Mouse (Mus musculus): ENCODE data around the gene Sult1c2. TPM values are rescaled to one million over a fixed set of nuclear protein-coding genes. Genes with fewer than 3 reads are reported as not detected.
"Not testable (repeated sequence)": the region's sequence is repeated elsewhere in the genome, so short reads cannot be mapped to it uniquely, and the experiment has no call there.

Sult1c2 gene
- polyA plus RNA-seq (2016; fragmentation: Nextera tagmentation; extraction: Ambion mirVana), result not detected in 2 replicates

DNA sequence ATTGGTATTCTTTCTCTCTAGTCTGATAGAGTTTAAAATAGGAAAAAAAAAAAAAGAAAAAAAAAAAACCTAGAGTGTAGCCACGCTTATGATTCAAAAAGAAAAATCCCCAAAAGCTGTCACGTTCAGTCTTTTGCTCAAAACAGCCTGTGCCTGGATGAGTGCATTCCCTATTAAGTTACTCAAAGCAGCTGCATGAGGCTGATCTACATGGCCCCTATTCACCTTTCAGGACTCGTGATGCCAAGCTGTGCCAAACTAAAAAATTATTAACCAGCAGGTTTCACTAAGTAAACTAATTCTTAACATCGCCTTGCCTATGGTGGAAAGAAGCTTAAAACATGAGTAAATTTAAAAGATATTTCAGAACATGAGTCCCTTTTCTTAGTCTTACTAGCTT, at the start of gene Sult1c2:
TSS of gene Sult1c2 (minus strand) at position 134 of the 400 bp plus-strand sequence.
- WGBS, result 91% methylated on average over 4 of the region's 4 CpGs
- Histone ChIP-seq H3K36me3 (no peaks in the 10 kb centered on the region), H3K4me2 (replicated peaks) (no peak within 1 kb of the TSS), H3K9me3 (no peaks in the 10 kb centered on the region), H3K27me3 (replicated peaks) (no peaks in the 10 kb centered on the region), H3K4me3 (no peak within 1 kb of the TSS), H3K27ac (no peak within 1 kb of the TSS), H3K4me1 (no peaks in the 10 kb centered on the region), H3K9ac (no peak within 1 kb of the TSS)
- no peak for ATAC-seq (ENCODE audit: low FRiP score, low read depth)

DNA sequence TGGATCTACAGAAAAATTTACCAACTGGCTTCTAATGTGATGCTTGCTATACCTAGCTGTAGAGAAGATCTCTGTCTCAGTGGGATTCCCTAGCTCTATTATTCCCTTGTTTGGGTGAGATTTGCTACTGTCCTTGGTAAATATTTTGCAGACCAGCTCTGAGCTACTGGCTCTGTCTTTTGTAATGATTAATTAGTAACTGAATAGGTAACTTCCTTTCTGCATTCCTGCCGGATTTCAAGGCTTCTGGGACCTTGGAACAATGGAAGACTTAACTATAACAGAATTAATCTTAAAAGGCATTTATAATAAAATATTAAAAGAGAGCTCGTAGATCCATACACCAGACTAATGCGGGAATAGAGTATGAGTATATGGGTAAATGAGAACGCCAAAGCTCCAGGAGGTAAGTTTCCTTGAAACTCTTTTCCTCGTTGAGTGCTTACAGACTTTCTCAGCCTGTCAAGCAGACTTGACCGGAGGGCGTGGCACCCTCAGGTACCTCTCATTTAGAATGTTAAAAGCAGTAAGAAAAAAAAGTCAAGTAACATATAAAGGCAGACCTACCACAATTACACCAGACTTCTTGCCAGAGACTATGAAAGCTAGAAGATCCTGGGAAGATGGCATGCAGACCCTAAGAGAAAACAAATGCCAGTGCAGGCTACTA, 33.0 kb upstream of the Sult1c2 start:
- H3K9ac ChIP-seq; H3K27ac ChIP-seq; ATAC-seq (ENCODE audit: low FRiP score, low read depth); H3K27me3 ChIP-seq (replicated peaks); H3K4me2 ChIP-seq (replicated peaks); H3K36me3 ChIP-seq; H3K4me3 ChIP-seq; H3K4me1 ChIP-seq; H3K9me3 ChIP-seq: not testable (repeated sequence)
- WGBS, result 89% methylated on average over 7 of the region's 7 CpGs

DNA sequence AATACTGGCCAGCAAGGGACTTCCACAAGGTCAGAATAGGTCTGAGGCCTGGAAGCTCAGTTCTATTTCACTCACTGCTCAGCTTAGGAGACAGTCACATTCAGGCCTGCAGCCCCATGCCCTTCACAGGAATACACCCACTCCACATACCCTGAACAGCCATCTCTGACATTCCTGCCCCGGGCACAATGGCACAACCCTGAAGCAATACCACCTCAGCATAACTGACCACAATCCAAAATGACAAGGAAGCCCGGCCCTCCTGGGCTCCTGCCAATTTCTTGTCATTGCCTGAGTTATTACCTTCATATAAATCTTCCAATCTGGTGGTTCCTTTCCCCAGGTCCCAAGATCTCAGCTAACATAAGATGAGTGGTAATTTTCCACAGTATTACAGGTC, 28.3 kb upstream of the Sult1c2 start:
- Histone ChIP-seq H3K4me1 (no peaks in the 10 kb centered on the region), H3K36me3 (no peaks in the 10 kb centered on the region), H3K27ac (no peak overlapping the region), H3K9me3 (no peaks in the 10 kb centered on the region), H3K4me3 (no peak overlapping the region), H3K4me2 (replicated peaks) (no peak overlapping the region), H3K9ac (no peak overlapping the region), H3K27me3 (replicated peaks) (no peaks in the 10 kb centered on the region)
- WGBS, result 89% methylated on average over 2 of the region's 2 CpGs
- no peak for ATAC-seq (ENCODE audit: low FRiP score, low read depth)

DNA sequence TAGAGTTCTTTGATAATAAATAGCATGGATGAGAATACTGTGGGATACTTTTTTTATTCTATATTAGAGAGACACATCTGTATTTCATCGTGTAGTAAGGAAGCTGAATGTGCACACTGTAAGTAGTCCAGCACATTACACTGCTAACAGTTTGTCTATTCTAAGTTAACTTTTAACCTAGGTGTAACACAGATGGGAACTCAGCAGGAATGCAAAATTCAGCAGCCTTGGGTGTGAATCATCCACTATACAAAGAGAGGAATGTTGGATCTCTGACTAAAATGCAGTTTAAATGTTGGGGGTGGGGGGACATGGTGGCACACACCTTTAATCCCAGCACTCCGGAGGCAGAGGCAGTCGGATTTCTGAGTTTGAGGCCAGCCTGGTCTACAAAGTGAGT, 26.1 kb upstream of the Sult1c2 start:
- Histone ChIP-seq H3K9me3 (no peaks in the 10 kb centered on the region), H3K4me3 (no peak overlapping the region), H3K4me1 (no peaks in the 10 kb centered on the region), H3K9ac (no peak overlapping the region), H3K4me2 (replicated peaks) (no peak overlapping the region), H3K27me3 (replicated peaks) (no peaks in the 10 kb centered on the region), H3K36me3 (no peaks in the 10 kb centered on the region), H3K27ac (no peak overlapping the region)
- 88% methylated on average over 3 of the region's 3 CpGs for WGBS
- no peak for ATAC-seq (ENCODE audit: low FRiP score, low read depth)

DNA sequence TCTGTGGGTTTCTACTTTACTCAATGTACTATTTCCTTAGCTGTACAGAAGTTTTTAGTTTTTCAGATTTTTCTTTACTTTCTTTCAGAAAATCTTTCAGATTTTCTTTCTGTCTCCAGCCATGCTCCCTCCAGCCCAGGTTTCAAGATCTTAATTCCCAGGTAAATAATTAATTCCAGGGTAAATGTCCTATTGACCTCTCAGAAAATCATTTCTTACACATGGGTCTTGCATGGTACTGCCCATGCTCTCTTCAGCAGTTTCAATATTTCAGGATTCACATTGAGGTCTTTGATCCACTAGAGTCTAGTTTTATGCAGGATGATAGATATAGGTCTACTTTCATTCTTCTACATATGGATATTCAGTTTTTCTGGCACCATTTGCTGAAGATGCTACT, 23.8 kb upstream of the Sult1c2 start:
- Histone ChIP-seq H3K27me3 (replicated peaks) (no peaks in the 10 kb centered on the region), H3K36me3 (no peaks in the 10 kb centered on the region), H3K27ac (no peak overlapping the region), H3K4me2 (replicated peaks) (no peak overlapping the region), H3K9me3 (no peaks in the 10 kb centered on the region), H3K4me1 (no peaks in the 10 kb centered on the region), H3K4me3 (no peak overlapping the region), H3K9ac (no peak overlapping the region)
- no peak for ATAC-seq (ENCODE audit: low FRiP score, low read depth)

DNA sequence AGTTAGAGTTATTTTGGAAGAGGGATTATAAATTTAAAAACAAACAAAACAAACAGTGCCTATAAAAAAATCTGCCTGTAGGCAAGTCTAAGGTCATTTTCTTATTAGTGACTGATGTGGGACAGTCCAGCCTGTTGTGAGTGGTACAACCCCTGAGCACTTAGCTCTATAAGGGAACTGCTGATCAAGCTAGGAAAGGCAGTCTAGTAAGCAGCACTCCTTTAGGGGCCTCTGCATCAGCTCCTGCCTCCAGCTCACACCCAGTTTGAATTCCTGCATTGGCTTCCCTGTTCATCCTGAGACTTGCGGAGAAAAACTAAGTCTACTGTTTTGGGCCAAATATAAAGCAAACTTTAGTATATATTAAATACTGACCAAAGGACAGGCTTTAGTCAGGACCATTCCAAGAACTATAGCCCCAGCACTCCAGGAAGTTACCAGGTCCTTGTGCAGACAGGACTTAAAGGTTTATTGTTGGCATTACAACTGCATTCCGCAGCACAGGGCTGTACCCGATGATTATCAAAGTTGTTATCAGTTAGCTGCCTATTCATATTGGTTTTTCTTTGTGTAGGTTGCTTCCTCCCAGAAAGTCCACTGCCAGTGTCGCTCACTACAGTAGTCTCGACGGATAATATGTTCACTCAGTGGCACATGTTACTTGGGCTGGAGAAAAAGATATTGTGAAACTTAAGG, 19.3 kb upstream of the Sult1c2 start:
- no peaks in the 10 kb centered on the region for H3K9me3 ChIP-seq
- H3K36me3 ChIP-seq, result no peaks in the 10 kb centered on the region
- no peak overlapping the region for H3K4me2 ChIP-seq (replicated peaks)
- no peaks in the 10 kb centered on the region for H3K4me1 ChIP-seq
- no peak overlapping the region for H3K9ac ChIP-seq
- H3K4me3 ChIP-seq, result no peak overlapping the region
- H3K27me3 ChIP-seq (replicated peaks), result no peaks in the 10 kb centered on the region
- 87% methylated on average over 6 of the region's 6 CpGs for WGBS
- ATAC-seq (ENCODE audit: low FRiP score, low read depth), result no peak
- H3K27ac ChIP-seq, result no peak overlapping the region

DNA sequence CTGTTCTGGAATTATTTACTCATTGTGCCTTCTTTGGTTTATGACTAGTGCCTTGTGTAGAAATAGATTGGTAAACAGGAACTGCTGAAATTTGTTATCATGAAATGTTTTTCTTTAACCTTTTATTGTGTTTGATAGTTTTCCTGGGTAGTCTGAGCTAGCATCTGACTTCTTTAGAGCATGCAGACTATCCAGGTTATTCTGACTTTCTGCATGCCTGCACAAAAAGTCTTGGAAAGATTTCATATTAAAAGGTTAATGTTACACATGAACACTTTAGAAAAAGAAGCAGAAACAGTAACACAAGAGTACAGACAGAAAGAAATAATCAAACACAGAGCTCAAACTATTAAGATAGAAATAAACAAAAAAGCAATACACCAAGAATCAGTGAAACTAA, 14.4 kb upstream of the Sult1c2 start:
- no peak for ATAC-seq (ENCODE audit: low FRiP score, low read depth)
- no peaks in the 10 kb centered on the region for H3K27me3 ChIP-seq (replicated peaks)
- H3K4me3 ChIP-seq, result no peak overlapping the region
- H3K36me3 ChIP-seq, result no peaks in the 10 kb centered on the region
- no peak overlapping the region for H3K27ac ChIP-seq
- H3K4me2 ChIP-seq (replicated peaks), result no peak overlapping the region
- no peak overlapping the region for H3K9ac ChIP-seq
- no peaks in the 10 kb centered on the region for H3K4me1 ChIP-seq
- no peaks in the 10 kb centered on the region for H3K9me3 ChIP-seq

DNA sequence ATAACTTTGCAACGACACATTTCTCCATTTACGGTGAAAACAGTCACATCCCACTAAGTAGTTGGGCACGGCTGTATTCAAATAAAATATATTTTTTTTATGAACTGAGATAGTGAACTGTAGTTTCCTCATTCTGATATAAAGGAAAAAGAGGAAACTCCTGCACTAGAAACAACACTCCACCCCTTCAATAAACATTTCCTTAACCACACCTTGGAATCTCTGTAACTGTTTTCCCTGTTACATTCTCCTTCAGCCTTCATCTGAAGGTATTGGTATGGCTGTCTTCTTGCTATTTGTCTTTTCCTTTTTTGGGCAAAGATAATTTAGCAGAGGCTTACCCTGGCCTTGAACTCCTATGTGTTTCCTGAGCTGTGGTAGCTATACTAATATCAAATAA, 8.9 kb upstream of the Sult1c2 start:
- no peak overlapping the region for H3K9ac ChIP-seq
- no peaks in the 10 kb centered on the region for H3K36me3 ChIP-seq
- WGBS, result 89% methylated on average over 3 of the region's 3 CpGs
- no peak overlapping the region for H3K4me3 ChIP-seq
- H3K4me1 ChIP-seq, result no peaks in the 10 kb centered on the region
- H3K4me2 ChIP-seq (replicated peaks), result no peak overlapping the region
- no peaks in the 10 kb centered on the region for H3K9me3 ChIP-seq
- H3K27me3 ChIP-seq (replicated peaks), result no peaks in the 10 kb centered on the region
- no peak overlapping the region for H3K27ac ChIP-seq
- no peak for ATAC-seq (ENCODE audit: low FRiP score, low read depth)

DNA sequence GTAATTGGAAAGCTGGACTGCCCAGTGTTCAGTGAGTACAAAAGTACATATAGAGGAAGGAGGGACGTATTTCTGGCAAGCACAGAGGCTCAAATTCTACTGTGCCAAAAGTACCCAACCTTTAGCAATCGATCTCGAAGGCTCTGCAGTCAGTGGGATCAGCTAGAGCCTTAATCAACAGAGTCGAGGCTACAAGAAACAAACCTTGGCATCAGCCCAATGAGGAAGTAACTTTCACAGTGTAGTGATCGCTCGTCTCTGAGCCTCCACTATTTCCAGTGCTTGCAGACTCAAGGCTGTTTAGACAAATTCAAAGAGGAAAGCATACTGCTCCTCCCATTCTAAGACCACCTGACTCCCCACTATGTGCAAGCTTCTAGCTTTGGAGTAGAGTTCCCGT, 343 bp downstream of the Sult1c2 start:
- WGBS, result 88% methylated on average over 7 of the region's 7 CpGs
- no peak overlapping the region for H3K4me2 ChIP-seq (replicated peaks)
- no peaks in the 10 kb centered on the region for H3K4me1 ChIP-seq
- H3K36me3 ChIP-seq, result no peaks in the 10 kb centered on the region
- H3K9ac ChIP-seq, result no peak overlapping the region
- H3K27ac ChIP-seq, result no peak overlapping the region
- no peaks in the 10 kb centered on the region for H3K27me3 ChIP-seq (replicated peaks)
- no peak for ATAC-seq (ENCODE audit: low FRiP score, low read depth)
- no peaks in the 10 kb centered on the region for H3K9me3 ChIP-seq
- H3K4me3 ChIP-seq, result no peak overlapping the region

DNA sequence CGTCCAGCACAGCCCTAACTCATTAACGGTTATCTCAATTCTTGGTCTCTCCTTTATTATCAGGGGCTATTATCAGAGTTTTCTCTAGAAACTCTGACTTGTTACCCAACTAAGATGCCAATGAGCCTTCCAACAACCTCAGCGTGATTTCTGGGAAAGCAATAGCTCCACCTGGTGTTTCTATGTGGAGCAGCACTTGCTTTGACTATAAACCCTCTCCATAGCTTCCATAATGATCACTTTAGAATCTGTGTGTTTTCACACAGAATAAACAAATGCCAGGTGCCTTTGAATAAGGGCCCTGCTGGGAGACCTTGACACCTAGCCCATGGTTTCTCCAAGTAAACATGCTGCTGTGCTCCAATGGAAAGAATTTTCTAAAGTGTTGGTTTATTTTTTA, 12.8 kb downstream of the Sult1c2 start:
- Histone ChIP-seq H3K9ac (no peak overlapping the region), H3K4me3 (no peak overlapping the region), H3K4me1 (no peaks in the 10 kb centered on the region), H3K27ac (no peak overlapping the region), H3K27me3 (replicated peaks) (no peaks in the 10 kb centered on the region), H3K36me3 (no peaks in the 10 kb centered on the region), H3K4me2 (replicated peaks) (no peak overlapping the region), H3K9me3 (no peaks in the 10 kb centered on the region; the same call in 1 of the 2 replicates)
- WGBS, result 61% methylated on average over 3 of the region's 3 CpGs
- no peak for ATAC-seq (ENCODE audit: low FRiP score, low read depth)

DNA sequence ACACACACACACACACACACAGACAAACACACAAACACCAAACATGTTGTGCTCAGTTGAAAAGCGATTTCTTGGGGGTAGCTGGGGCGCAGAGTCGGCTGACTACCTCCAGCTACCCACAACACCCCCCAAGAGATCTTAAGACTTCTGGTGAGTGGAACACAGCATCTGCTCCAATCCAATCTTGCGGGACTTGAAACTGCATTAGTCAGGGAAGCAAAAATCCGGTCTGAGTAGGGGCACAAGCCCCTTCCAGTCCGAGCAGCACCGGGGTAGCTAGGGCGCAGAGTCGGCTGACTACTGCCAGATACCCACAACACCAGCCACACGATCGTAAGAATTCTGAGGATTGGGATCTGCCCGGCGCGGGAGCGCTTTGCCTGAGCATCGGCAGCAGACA, 42.2 kb downstream of the Sult1c2 start:
- not testable (repeated sequence) for H3K4me2 ChIP-seq (replicated peaks); H3K27me3 ChIP-seq (replicated peaks); H3K4me3 ChIP-seq; H3K27ac ChIP-seq; ATAC-seq (ENCODE audit: low FRiP score, low read depth); H3K9ac ChIP-seq; H3K4me1 ChIP-seq; H3K9me3 ChIP-seq; H3K36me3 ChIP-seq
- WGBS, result 83% methylated on average over 16 of the region's 16 CpGs

DNA sequence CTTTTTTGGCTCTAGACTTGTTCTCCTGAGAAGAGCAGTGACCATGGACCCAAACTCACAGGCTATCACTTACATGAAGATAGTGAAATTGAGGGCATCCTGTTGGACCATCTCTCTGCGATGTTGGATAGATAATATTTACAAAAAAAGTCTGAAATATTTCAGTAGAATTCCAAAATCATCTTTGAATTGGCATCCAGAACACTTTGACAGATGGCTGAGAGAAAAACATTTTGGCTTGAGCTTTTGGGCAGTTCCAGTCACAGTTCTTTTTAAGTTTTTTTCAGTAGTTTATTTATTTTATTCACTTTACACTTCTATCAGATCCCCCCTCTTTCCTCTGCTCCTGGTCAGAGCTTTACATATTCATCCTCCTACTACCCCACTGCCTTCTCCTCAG, 62.8 kb downstream of the Sult1c2 start:
- no peak overlapping the region for H3K9ac ChIP-seq
- 85% methylated on average over 1 of the region's 1 CpGs for WGBS

More for the DNA sequence above, 62.8 kb downstream of the Sult1c2 start:
- Histone ChIP-seq H3K4me2 (replicated peaks) (no peak overlapping the region), H3K27ac (no peak overlapping the region), H3K4me3 (no peak overlapping the region), H3K27me3 (replicated peaks) (no peaks in the 10 kb centered on the region), H3K36me3 (no peaks in the 10 kb centered on the region), H3K9me3 (no peaks in the 10 kb centered on the region), H3K4me1 (no peaks in the 10 kb centered on the region)
- ATAC-seq (ENCODE audit: low FRiP score, low read depth), result no peak
